Mouse (Mus musculus) mouse trophoblast stem cell (cell line): ENCODE measurements around the gene Actn2.

Source experiments
- in situ Hi-C, 2 experiments: fragments of 300-500 bp; cut with MseI, MboI; formaldehyde crosslinking; loops; 2 replicates in 1 of 2; 3 replicates in 1 of 2; pipeline ENCODE4 v1.15.1; 2025

The Actn2 gene

GRCm38 (mm10) chr13:12317191-12317765 is 23.3 kb downstream of the Actn2 start:
- in situ Hi-C loops: no loop called here

GRCm38 (mm10) chr13:12314173-12314572 is 26.4 kb downstream of the Actn2 start:
- in situ Hi-C loops: no loop called here

DNA sequence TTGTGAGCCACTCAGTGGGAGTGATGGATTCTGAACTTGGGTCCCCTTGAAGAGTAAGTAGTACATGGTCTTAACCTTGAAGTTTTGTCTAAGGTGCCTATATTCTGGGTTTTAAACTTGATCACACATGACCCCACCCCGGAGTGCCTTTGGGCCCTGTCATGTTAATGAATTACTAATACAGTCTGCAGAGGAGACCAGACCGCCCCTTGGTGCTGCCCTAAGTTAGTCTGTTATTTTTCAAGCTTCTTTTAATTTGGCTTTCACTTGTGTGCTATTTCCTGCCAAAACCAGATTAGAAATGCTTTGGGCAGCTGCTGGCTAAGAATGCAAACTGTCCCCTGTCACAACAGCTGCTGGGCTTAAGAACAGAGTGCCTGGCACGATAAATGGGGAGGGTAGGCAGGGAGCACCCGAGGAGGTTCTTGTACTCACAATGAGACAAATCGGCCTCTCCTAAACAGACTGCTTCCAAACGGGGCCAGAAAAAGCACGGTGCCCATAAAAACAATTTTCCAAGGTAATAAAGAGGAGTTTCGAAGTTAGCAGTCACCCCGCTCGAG is 28.5 kb downstream of the Actn2 start:
- in situ Hi-C loops: no loop called here

DNA sequence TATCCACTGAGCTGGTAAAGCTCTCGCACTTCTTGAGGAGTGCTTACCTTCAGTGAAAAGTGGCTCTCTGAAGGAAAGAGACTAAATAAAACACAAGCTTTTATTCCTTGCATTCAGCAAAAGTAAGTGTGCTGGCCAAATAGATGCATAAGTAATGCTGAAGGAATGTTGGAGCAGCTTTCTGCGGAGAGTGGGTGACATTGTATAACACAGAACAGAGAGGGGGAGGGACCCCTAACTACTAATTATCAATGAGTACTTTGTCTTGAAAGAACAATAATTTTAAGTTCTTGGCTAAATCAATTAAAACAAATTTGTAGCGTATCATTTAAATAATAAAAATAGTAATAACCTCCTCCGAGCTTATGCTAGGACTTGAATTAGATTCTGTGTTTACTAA is 29.2 kb downstream of the Actn2 start:
- in situ Hi-C loops: no loop called here

DNA sequence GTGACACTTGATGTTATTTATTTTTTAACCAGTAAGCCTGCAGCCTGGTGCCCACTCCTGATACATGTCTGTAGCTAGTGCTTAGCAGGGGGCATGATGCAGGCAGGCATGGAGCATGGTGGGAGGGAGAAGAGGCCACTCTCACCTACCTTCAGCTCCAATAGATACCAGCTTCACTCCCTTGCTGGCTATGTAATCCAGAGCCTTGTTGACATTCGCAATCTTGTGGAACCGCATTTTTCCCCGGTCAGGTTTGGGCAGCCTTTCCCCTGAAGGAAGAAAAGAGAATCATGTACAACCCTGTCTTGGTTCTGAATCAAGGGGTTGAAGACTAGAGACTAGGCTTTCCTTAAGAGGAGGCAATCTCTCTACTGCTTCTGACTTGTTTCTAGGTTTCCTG is 31.1 kb downstream of the Actn2 start:
- in situ Hi-C loops: no loop called here

GRCm38 (mm10) chr13:12308878-12309277 is 31.7 kb downstream of the Actn2 start:
- in situ Hi-C loops: no loop called here

- in situ Hi-C loops: no loop called here
These were observed 32.1 kb downstream of the Actn2 start for GRCm38 (mm10) chr13:12308473-12308872.

DNA sequence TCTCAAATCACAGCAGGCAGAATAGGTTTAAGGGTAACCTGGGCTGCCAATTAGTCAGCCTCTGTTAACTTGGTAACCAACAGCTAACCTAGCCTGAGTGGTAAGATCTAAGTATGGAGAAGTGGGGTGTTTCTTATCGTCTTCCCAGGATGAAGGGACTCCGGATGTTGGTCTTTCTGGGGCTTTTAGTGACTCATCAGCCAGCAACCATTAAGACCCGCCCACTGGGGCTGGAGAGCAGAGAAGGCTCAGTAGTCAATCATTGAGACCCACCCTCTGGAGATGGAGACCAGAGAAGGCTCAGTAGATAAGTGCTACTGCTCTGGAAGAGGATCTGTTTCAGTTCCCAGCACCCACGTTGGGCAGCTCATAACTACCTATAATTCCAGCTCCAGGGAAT is 33.3 kb downstream of the Actn2 start:
- in situ Hi-C loops: no loop called here

DNA sequence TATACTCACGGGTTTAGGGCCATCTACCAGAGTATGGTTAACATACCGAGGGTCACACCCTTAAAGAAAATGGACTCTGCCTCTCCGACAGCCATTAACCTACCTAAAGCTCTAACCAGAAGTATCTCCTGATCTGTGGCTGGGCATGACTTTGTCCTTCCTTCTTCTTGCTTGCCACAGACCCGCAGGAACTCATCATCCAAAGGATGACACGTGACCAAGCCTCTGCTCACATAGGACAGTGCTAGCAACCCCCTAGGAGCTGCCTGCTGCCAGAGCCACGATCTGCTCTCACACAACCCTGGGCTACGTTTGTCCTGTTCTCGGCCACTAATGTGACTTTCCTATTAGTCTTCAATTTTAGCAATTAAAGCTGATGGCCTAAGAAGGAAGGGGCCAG is 35.0 kb downstream of the Actn2 start:
- in situ Hi-C loops: no loop called here

DNA sequence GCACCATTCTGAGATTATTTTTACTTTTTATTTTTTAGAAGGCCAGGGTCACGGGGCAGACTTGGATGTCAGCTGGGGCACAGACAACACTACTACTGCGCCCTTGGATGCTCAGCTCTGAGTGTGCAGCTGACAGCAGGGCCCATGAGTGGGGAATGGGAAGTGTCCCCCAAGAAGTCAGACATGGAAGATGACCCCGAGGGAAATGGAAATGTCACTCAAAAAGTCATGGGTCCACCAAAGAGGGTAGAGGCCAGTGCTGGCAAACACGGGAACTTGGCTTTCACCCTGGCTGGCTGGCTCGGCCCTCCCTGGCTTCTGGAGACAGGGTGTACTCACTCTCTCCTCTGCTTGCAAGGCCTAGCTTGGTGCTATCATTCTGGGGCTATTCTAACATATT is 35.6 kb downstream of the Actn2 start:
- in situ Hi-C loops: no loop called here

DNA sequence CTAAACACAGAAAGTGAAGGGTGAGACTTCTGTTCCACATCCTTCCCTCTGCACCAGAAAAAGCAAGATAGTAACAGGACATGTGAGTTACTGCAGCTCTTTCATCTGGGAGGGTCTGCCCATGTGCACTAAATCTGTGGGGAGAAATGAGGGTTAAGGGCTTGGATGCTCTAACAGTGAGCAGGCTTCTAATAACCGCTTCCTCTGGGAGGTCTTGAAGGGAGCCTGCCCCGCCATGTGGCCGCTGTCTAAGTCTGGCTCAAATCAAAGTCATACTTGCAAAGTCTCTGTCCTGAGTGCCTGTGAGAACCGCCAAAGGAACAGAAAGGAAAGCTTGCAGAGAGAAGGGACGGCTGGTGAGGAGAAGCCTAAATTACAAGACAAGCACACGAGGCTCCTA is 42.8 kb downstream of the Actn2 start:
- in situ Hi-C loops: loop anchor here (5.0 to 10.0 kb wide), 2 partner anchors 85 to 87 kb away; no protein-coding TSS in a partner anchor

DNA sequence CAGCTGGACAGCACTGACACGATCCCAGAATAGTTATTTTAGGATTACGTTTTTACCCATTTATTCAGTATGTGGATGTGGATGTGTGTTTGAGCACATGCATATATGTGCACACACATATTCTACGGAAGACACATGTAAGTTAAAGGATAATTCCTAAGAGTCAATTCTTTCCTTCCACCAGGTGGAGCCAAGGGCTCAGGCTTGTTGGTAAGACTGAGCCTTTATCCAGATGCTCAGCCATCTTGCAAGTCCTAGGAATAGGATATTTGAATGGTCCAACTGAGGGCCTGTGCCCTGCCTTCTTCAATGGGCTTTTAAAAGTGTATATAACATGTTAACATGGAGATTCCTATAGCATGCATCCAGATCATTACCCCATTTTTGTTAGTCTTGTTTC is 43.9 kb downstream of the Actn2 start:
- in situ Hi-C loops: loop anchor here (5.0 to 10.0 kb wide), 2 partner anchors 86 to 88 kb away; no protein-coding TSS in a partner anchor

DNA sequence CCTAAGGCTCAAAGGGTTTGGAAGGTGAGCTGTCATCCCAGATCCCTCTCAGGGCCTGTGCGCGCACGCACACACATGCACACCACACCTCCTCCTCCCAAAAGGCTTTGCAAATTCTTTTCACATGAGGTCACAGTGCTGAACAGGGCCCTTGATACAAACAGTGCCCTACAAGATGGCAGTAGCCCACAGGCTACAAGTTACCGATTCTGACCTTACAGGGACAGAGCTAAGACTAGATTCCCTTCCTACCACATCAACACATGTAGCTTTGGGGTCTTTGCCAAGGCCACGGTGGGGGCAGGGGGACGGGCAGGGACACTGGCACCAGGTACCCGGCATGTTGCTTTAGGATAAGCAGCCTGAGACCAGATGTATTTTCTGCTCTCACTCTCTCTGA is 46.8 kb downstream of the Actn2 start:
- in situ Hi-C loops: loop anchor here in 1 of 2 experiments (10.0 kb wide), 1 partner anchor 91 kb away; no protein-coding TSS in a partner anchor

DNA sequence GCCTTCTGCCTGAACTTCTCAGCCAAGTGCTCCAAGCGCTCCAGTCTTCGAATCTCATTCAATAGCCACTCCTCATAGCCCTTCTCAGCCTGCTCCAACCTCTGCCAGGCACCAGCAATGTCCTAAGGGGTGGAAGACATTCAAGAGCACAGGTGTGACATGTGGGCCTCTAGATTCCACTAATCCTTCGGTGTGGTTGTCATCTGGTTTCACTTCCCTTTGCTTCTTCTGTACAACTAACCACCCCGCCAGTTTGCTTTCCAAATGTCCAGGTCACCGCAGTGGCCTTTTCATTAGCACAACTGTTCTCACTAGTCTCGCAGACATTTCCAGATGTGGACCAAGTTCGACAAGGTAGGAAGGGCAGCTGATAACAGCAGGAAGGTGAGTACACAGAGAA is 49.9 kb downstream of the Actn2 start:
- in situ Hi-C loops: loop anchor here in 1 of 2 experiments (10.0 kb wide), 1 partner anchor 94 kb away; no protein-coding TSS in a partner anchor

- in situ Hi-C loops: no loop called here
These were observed 56.0 kb downstream of the Actn2 start for GRCm38 (mm10) chr13:12284528-12284927.

GRCm38 (mm10) chr13:12283826-12284225 is 56.7 kb downstream of the Actn2 start:
- in situ Hi-C loops: no loop called here

- in situ Hi-C loops: no loop called here
These were observed 65.8 kb downstream of the Actn2 start for GRCm38 (mm10) chr13:12274721-12275120.

DNA sequence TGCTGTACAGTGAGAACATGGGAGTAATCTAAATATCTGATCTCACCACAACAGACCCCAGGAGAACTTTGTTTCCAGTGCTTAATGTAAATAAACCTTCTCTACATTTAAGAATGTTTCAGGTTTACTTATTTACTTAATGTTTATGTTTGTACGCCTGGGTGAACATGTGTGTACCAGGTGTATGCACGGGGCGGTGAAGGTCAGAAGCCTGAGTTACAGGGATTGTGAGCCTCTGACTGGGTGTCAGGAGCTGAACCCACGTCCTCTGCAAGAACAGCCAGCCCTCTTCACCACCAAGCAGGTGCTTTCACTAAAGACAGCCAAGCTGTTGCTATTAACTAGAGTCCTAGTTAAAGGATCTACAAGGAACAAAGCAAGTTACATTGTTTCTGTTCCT is 66.3 kb downstream of the Actn2 start:
- in situ Hi-C loops: no loop called here

GRCm38 (mm10) chr13:12272953-12273352 is 67.6 kb downstream of the Actn2 start:
- in situ Hi-C loops: no loop called here

- in situ Hi-C loops: no loop called here
These were observed 72.6 kb downstream of the Actn2 start for GRCm38 (mm10) chr13:12267971-12268370.

DNA sequence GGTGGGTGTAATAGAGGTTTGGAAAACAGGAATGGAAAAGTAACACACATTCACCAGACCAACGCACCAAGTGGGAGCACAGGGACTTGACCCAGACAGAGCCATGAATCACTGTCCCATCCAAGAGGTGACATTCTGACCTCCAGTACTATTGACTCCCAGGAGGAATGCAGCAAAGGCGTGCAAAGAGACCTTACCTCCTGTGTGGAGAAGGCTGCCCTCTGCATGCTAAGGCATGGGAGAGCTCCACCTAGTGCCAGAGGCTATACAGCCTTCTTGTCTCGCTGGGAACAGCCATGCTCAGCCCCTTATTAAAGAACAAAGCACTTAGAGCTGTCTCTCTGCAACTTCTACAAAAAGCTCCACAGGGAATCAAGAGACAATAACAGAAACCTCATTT is 73.5 kb downstream of the Actn2 start:
- in situ Hi-C loops: no loop called here

GRCm38 (mm10) chr13:12263996-12264395 is 76.6 kb downstream of the Actn2 start:
- in situ Hi-C loops: no loop called here

- in situ Hi-C loops: no loop called here
These were observed 79.1 kb downstream of the Actn2 start for GRCm38 (mm10) chr13:12261505-12261904.
